Mouse (Mus musculus): ENCODE data around the gene Bcar1. TPM values are rescaled to one million over a fixed set of nuclear protein-coding genes. Genes with fewer than 3 reads are reported as not detected.

The Bcar1 gene
- polyA plus RNA-seq, 1 experiment, result 29.5 TPM

DNA sequence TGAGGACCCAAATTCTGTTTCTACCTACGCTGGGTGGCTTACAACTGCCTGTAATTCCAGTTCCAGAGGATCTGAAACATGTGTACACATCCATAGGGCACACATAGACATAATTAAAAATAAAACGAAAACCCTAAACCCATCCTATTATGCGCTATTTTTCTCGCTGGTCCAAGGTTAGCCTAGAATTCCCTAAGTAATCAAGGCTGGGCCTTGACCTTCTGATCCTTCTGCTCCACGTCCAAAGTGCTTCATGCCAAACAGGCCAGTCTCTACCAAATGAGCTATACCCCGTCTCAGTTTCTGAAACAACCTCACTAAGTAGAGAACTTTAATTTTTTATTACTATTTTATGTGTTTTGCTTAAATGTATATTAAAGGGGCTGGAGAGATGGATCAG lies 32.2 kb upstream of the Bcar1 start:
- no peaks in the 10 kb centered on the region for H3K27me3 ChIP-seq (ENCODE audit: control insufficient read depth, insufficient read depth, low read length)
- H3K4me3 ChIP-seq (ENCODE audit: control insufficient read depth, low read depth, low read length), result no peak overlapping the region
- no peak for TF ChIP-seq CTCF (IDR thresholded peaks at IDR 0.05; ENCODE audit: control insufficient read depth, insufficient read depth, insufficient replicate concordance, low read depth, low read length)
- no peak for TF ChIP-seq POLR2A (IDR thresholded peaks at IDR 0.05; ENCODE audit: control insufficient read depth, low read depth, low read length)
- no peaks in the 10 kb centered on the region for H3K4me1 ChIP-seq (ENCODE audit: control insufficient read depth, insufficient read depth, low read length)
- H3K27ac ChIP-seq (ENCODE audit: control insufficient read depth, insufficient read depth, low read depth, low read length), result no peak overlapping the region
- no peaks in the 10 kb centered on the region for H3K36me3 ChIP-seq (ENCODE audit: control insufficient read depth, insufficient read depth, low read length)

DNA sequence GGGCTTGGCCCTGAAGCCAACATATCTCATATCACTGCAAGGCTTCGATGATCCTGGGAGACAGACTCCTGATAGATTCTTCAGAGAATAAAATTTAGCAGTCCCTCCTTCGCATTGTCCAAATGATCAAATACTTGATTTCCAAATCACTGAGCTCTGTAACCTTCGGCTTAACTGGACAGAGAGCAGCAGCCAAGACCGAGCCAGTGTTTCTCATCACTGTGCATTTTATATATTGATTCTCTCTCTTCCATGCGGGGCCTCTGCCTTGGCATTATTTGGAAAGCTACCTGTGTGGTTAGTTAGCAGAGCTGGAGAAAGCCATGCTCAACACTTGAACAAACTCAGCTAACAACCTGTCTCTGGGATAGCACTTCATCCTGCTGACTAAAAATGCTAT lies 29.9 kb upstream of the Bcar1 start:
- Histone ChIP-seq H3K4me3 (ENCODE audit: control insufficient read depth, low read depth, low read length) (no peak overlapping the region), H3K27me3 (ENCODE audit: control insufficient read depth, insufficient read depth, low read length) (no peaks in the 10 kb centered on the region), H3K27ac (ENCODE audit: control insufficient read depth, insufficient read depth, low read depth, low read length) (no peak overlapping the region), H3K4me1 (ENCODE audit: control insufficient read depth, insufficient read depth, low read length) (no peaks in the 10 kb centered on the region), H3K36me3 (ENCODE audit: control insufficient read depth, insufficient read depth, low read length) (no peaks in the 10 kb centered on the region)
- TF ChIP-seq POLR2A (IDR thresholded peaks at IDR 0.05; ENCODE audit: control insufficient read depth, low read depth, low read length), result no peak
- TF ChIP-seq CTCF (IDR thresholded peaks at IDR 0.05; ENCODE audit: control insufficient read depth, insufficient read depth, insufficient replicate concordance, low read depth, low read length), result no peak

DNA sequence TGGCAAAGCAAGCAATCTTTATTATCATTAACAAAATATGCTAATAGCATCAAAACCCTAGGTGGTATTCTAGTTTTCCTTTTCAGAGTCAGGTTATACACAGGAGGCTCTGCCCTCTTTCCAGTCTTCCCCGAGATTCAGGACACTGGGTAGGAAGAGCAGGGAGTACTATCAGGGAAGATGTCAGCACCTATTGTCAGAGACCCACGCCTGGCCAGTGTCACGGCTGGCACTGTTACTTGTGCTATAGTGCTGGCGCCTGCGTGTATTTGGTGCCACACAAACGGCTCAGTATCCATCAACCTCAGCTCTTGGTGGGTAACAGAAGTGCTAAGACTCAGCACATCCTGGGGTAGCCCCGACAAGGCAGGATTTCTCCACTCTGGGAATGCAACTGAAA lies 29.4 kb upstream of the Bcar1 start:
- TF ChIP-seq CTCF (IDR thresholded peaks at IDR 0.05; ENCODE audit: control insufficient read depth, insufficient read depth, insufficient replicate concordance, low read depth, low read length) (no peak), POLR2A (IDR thresholded peaks at IDR 0.05; ENCODE audit: control insufficient read depth, low read depth, low read length) (no peak)
- Histone ChIP-seq H3K27me3 (ENCODE audit: control insufficient read depth, insufficient read depth, low read length) (no peaks in the 10 kb centered on the region), H3K4me3 (ENCODE audit: control insufficient read depth, low read depth, low read length) (no peak overlapping the region), H3K36me3 (ENCODE audit: control insufficient read depth, insufficient read depth, low read length) (peaks cover 1% of the 10 kb centered on the region; the same call in 1 of the 2 replicates), H3K4me1 (ENCODE audit: control insufficient read depth, insufficient read depth, low read length) (no peaks in the 10 kb centered on the region), H3K27ac (ENCODE audit: control insufficient read depth, insufficient read depth, low read depth, low read length) (no peak overlapping the region)

DNA sequence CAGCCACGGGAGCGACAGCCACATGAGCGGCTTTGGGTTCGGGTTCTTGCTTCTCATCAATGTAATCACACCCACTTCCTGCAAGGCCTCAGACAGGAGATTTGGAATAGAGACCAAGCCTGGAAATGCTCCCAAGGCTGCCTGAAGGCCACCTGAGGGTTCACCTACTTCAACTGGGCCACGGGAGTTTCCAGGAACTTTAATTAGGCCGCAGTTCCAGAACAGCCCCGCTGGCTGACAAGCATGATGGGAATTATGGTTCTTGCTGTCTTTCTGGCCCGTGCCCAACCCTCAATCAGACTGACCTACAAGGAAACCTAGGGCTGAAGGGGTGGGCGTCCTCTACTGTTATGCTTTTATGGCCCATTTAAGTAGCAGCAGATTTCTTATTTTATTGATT lies 28.5 kb upstream of the Bcar1 start:
- Histone ChIP-seq H3K4me3 (ENCODE audit: control insufficient read depth, low read depth, low read length) (no peak overlapping the region), H3K27ac (ENCODE audit: control insufficient read depth, insufficient read depth, low read depth, low read length) (no peak overlapping the region), H3K4me1 (ENCODE audit: control insufficient read depth, insufficient read depth, low read length) (no peaks in the 10 kb centered on the region), H3K36me3 (ENCODE audit: control insufficient read depth, insufficient read depth, low read length) (peaks cover 3% of the 10 kb centered on the region; the same call in 1 of the 2 replicates), H3K27me3 (ENCODE audit: control insufficient read depth, insufficient read depth, low read length) (no peaks in the 10 kb centered on the region)
- TF ChIP-seq CTCF (IDR thresholded peaks at IDR 0.05; ENCODE audit: control insufficient read depth, insufficient read depth, insufficient replicate concordance, low read depth, low read length) (no peak), POLR2A (IDR thresholded peaks at IDR 0.05; ENCODE audit: control insufficient read depth, low read depth, low read length) (no peak)

DNA sequence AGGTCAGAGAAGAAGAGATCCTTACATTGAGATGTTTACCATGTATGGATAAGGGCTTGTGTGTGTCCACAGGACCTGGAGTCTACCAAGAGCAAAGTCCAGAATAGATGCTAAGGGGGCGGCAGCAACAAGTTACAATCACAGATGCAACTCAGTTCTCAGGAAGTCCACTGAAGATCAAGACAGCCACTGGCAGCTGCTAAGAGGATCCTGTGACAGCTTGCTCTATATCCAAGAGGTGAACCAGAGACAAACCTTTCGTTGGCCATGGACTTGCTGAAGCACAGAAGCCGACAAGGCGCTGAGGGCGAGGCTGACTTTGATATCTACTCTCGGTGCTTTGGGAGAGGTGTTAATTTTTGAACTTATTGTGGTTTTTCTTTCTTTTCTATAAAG lies 28.0 kb upstream of the Bcar1 start:
- Histone ChIP-seq H3K27ac (ENCODE audit: control insufficient read depth, insufficient read depth, low read depth, low read length) (no peak overlapping the region), H3K36me3 (ENCODE audit: control insufficient read depth, insufficient read depth, low read length) (peaks cover 3% of the 10 kb centered on the region; the same call in 1 of the 2 replicates), H3K27me3 (ENCODE audit: control insufficient read depth, insufficient read depth, low read length) (no peaks in the 10 kb centered on the region), H3K4me3 (ENCODE audit: control insufficient read depth, low read depth, low read length) (no peak overlapping the region), H3K4me1 (ENCODE audit: control insufficient read depth, insufficient read depth, low read length) (no peaks in the 10 kb centered on the region)
- TF ChIP-seq POLR2A (IDR thresholded peaks at IDR 0.05; ENCODE audit: control insufficient read depth, low read depth, low read length) (no peak), CTCF (IDR thresholded peaks at IDR 0.05; ENCODE audit: control insufficient read depth, insufficient read depth, insufficient replicate concordance, low read depth, low read length) (no peak)

DNA sequence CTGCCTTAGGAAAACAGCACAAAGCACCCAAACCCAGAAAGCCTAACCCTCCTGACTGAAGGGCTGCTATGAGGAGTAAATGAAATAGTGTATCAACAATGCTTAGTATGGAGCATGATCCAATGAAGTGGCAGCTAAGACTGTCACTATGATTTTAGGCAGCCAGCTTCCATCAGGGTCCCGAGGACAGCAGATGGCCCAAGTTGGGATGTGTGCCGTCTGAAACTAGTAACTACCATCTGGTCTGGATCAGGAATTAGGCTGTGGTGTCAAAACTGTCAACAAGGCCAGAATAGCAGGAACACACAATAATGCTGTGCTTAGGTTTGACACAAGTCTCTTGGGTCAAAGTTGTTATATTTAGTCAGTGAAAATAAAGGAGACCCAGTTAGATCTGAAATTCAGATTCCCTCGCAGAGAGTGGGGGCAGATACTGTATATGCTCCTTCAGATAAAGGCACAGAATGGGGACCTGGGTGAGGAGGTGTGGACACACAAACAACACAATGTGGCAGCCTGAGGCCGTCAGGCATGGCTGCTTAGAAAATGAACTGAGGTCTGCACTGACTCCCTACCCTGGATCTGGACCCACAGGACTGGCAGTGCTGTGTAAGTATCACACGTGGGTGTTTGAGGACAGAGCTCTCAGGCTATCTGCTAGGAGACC lies 27.5 kb upstream of the Bcar1 start:
- Histone ChIP-seq H3K36me3 (ENCODE audit: control insufficient read depth, insufficient read depth, low read length) (peaks cover 3% of the 10 kb centered on the region; the same call in 1 of the 2 replicates), H3K4me3 (ENCODE audit: control insufficient read depth, low read depth, low read length) (no peak overlapping the region), H3K27ac (ENCODE audit: control insufficient read depth, insufficient read depth, low read depth, low read length) (no peak overlapping the region), H3K27me3 (ENCODE audit: control insufficient read depth, insufficient read depth, low read length) (no peaks in the 10 kb centered on the region), H3K4me1 (ENCODE audit: control insufficient read depth, insufficient read depth, low read length) (no peaks in the 10 kb centered on the region)
- no peak for TF ChIP-seq POLR2A (IDR thresholded peaks at IDR 0.05; ENCODE audit: control insufficient read depth, low read depth, low read length)
- TF ChIP-seq CTCF (IDR thresholded peaks at IDR 0.05; ENCODE audit: control insufficient read depth, insufficient read depth, insufficient replicate concordance, low read depth, low read length), result no peak

DNA sequence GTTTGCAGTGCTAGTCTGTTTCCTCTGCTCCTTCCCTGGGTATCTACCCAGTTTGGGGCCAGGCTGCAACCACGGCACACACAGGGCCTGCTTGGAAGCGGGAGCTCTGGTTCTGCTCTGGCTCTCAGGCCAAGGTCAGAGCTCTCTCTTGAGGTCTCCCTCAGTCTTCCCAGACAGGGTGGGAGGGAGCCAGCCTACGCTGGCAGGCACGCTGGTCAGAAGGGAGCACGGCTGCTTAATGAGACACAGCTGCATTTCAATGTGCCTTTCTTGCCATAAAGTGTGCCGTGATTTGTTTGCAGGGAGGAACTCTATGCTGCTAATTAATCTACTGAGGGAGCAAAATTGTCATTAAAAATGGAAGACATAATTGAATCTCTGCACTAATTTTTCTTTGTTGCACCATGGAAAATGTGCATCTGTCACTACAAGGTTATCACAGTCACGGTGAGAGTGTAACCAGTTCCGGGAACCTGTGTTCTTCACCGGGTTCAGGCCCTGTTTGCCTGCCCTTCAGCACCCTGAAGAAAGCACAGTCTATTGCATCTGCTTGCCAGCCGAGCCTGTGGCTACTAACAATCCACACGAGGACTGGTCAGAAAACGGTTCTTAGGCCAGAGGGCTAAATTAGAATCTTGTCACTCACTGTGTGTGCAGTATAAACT lies 26.3 kb upstream of the Bcar1 start:
- Histone ChIP-seq H3K4me1 (ENCODE audit: control insufficient read depth, insufficient read depth, low read length) (no peaks in the 10 kb centered on the region), H3K36me3 (ENCODE audit: control insufficient read depth, insufficient read depth, low read length) (peaks cover 3% of the 10 kb centered on the region; the same call in 1 of the 2 replicates), H3K27ac (ENCODE audit: control insufficient read depth, insufficient read depth, low read depth, low read length) (no peak overlapping the region; the same call in 1 of the 2 replicates), H3K4me3 (ENCODE audit: control insufficient read depth, low read depth, low read length) (no peak overlapping the region), H3K27me3 (ENCODE audit: control insufficient read depth, insufficient read depth, low read length) (no peaks in the 10 kb centered on the region)
- no peak for TF ChIP-seq CTCF (IDR thresholded peaks at IDR 0.05; ENCODE audit: control insufficient read depth, insufficient read depth, insufficient replicate concordance, low read depth, low read length)
- TF ChIP-seq POLR2A (IDR thresholded peaks at IDR 0.05; ENCODE audit: control insufficient read depth, low read depth, low read length), result no peak

Data from testis, adult 2 months (tissue).